Mouse (Mus musculus) bone marrow macrophage, adult 2 months (primary cell): ENCODE measurements around the gene Myo15b. TPM values are rescaled to one million over a fixed set of nuclear protein-coding genes. Genes with fewer than 3 reads are reported as not detected.
A peak's percentile ranks its signal among the peaks of the same experiment; 100 is the strongest.

Experiments used
- H3K27ac ChIP-seq: 2 replicates; pipeline ENCODE4 v1.5.1; 2012; ENCODE audit warnings: low read depth, low read length; ENCODE audit not compliant: insufficient read depth
- H3K4me1 ChIP-seq: 2 replicates; pipeline ENCODE4 v1.6.1; 2012; ENCODE audit warnings: low read length; ENCODE audit not compliant: control insufficient read depth, insufficient read depth
- H3K4me3 ChIP-seq: 2 replicates; pipeline ENCODE4 v1.5.1; 2012; ENCODE audit warnings: mild to moderate bottlenecking, low read length, moderate library complexity; ENCODE audit not compliant: insufficient read depth
- CTCF ChIP-seq: IDR thresholded peaks from 2 replicates; pipeline ENCODE4 v1.5.1; 2012; ENCODE audit warnings: low read depth, mild to moderate bottlenecking, low read length, moderate library complexity
- POLR2A ChIP-seq: IDR thresholded peaks from 2 replicates; pipeline ENCODE4 v1.6.1; 2012; ENCODE audit warnings: mild to moderate bottlenecking, low read depth, low read length, borderline replicate concordance
- polyA plus RNA-seq: library from polyadenylated mRNA; stranded (reverse); fragments of >200 nt; gene quantifications from 2 replicates; pipeline ENCODE4 v1.2.4, GENCODE M21; 2012; ENCODE audit not compliant: missing spikeins, insufficient read depth, insufficient read length

The Myo15b gene
- polyA plus RNA-seq, 1 experiment: not detected

DNA sequence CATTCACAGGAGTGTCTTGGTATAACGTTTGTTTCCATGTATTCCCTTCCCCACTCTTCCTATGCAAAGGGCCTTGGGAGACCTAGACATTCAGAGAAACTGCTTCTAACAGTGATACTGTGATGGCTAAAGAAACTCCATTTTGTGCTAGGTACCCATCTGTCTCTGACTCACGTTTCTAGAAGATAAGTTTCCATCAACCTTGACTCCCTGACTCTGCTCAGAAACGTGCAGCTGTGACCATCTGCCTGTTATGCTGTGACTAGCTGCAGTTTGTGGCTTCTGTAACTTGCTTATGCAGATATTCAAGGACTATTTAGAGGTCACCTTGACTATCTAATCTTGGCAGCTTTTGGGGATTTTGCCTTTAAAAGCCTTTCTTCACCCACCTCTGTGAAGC lies 73.0 kb downstream of the Myo15b start:
- H3K27ac ChIP-seq: no peak overlapping the region
- no peak for TF ChIP-seq CTCF
- no peak for TF ChIP-seq POLR2A
- H3K4me1 ChIP-seq: peaks cover 22% of the 10 kb centered on the region
- H3K4me3 ChIP-seq: no peak overlapping the region

DNA sequence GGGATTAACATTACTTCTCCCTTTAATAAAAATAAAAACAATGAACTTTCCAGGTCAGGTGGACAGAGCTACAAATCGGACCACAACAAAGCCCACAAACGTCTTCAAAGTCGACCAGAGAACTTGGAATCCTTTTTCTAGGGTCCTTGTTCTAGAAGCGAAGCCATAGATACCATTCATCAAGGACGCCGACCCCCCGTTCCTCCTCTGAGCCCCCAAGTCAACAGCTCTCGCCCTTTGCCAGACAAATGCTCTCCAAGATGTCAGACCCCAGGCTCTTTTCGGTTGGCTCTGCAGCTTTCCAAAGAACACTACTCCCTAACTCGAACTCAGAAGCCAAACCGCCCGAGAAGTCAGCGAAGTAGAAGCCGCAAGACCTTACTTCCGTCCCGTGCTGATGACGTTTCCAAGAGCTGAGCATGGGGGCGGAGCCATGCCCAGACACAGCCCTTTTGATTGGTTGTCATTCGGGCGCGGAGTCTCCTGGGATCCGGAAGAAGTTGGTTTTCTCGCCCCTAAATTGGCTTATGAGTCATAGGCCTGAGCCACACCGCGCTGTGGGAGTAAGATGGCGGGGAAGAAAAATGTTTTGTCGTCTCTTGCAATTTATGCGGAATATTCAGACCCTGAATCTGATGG lies 75.0 kb downstream of the Myo15b start, which contains the start of the genes Sap30bp and Recql5:
Gene Sap30bp, plus strand, starts transcription at position 175 of the 639 bp plus-strand sequence.
Gene Recql5, minus strand, starts transcription at position 370 of the 639 bp plus-strand sequence.
- peaks cover 22% of the 10 kb centered on the region for H3K4me1 ChIP-seq
- peak within 1 kb of the TSS; percentile 95 for H3K4me3 ChIP-seq
- TF ChIP-seq CTCF (no peak), POLR2A (0 out of 2 replicates have a peak, but pooled peaks have one; percentile 42)
- H3K27ac ChIP-seq: 0 out of 2 replicates have a peak within 1 kb of the TSS, but pooled peaks have one; percentile 18

DNA sequence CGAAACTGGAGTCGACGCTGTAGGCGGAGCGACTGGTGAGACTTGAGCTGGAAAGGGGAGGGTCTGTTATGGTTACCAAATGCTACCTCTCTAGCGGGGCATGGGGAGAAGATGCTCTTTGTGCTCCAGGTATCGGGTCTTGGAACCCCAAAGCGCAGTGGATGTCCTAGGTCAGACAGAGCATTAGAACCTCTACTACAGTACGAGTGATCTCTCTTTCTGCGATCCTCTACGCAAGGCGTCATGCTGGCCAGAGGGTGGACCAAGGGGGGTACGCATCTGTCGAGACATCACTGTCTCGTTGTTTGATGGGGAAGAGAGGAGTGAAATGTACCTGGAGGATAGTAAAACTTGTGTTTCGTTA lies 75.5 kb downstream of the Myo15b start:
- TF ChIP-seq POLR2A: no peak
- no peak for TF ChIP-seq CTCF
- Histone ChIP-seq H3K27ac (no peak overlapping the region), H3K4me1 (peaks cover 19% of the 10 kb centered on the region), H3K4me3 (peak overlapping the region; percentile 85)

DNA sequence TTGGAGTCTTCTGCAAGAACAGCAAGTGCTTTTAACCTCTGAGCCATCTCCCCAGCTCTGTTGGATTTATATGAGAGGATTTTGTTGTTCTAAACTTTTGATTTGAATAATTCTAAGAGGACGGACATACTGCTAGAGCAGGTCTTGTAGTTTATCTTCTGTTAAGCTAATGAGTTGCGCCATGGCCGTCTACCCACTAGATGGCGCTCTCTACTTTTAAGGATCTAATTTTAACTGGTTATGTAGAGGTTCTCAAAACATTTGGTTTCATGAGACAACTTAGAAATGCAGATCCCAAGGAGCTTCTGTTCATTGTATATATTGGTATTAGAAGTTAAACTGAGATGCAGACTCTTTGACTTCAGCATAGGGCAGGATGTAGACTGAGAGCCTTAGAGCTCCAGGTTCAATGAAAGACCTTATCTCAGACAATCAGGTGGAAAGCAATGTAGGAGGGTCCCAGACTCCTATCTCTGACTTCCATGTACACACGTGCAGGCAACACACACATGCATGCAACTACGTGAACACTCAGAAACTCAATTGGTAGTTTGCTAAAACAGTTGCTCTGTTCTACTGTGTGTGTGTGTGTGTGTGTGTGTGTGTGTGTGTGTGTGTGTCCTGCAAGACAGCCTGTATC lies 81.6 kb downstream of the Myo15b start:
- TF ChIP-seq CTCF (no peak), POLR2A (no peak)
- Histone ChIP-seq H3K4me1 (peaks cover 3% of the 10 kb centered on the region), H3K27ac (no peak overlapping the region), H3K4me3 (no peak overlapping the region)

DNA sequence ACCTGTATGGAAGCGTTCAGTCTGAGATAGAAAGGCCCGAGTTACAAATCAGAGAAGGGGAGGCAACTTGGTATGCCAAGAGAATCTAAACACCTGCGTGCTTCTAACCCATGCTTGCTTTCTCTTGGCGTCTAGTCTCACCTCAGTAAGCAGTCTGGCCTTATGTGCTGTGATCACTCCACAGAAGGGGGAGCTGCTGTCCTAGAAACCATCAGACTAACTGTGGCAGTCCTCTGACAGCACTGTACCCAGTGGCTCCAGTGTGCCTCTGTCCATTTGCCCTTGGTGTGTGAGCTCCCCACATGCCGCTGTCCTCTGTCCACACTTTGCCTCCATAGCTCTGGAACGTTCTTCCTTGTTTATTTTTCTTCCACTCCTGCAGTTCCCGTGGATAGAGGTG lies 83.8 kb downstream of the Myo15b start:
- H3K4me3 ChIP-seq: no peak overlapping the region
- TF ChIP-seq CTCF (no peak), POLR2A (no peak)
- H3K4me1 ChIP-seq: no peaks in the 10 kb centered on the region
- H3K27ac ChIP-seq: no peak overlapping the region

Other genes with a start within 250 kb of the Myo15b start
- 90.6 and 96.3 TPM in 2 replicates for gene Mif4gd, start 245.4 kb upstream of the Myo15b start, polyA plus RNA-seq
- 27.0 and 37.0 TPM in 2 replicates for gene Slc25a19, start 230.1 kb upstream of the Myo15b start, polyA plus RNA-seq
- gene Grb2, start 149.8 kb upstream of the Myo15b start, polyA plus RNA-seq: 251 and 274 TPM in 2 replicates
- 18.0 and 21.7 TPM in 2 replicates for gene Tmem94, start 93.0 kb upstream of the Myo15b start, polyA plus RNA-seq
- gene Caskin2, start 44.8 kb upstream of the Myo15b start, polyA plus RNA-seq: 3.9 and 5.6 TPM in 2 replicates
- gene Tsen54, start 43.7 kb upstream of the Myo15b start, polyA plus RNA-seq: 10.6 and 14.4 TPM in 2 replicates
- gene Llgl2, start 34.4 kb upstream of the Myo15b start, polyA plus RNA-seq: 4.0 and 4.9 TPM in 2 replicates
- gene Smim5, start 41.6 kb downstream of the Myo15b start, polyA plus RNA-seq: not detected in 2 replicates
- not detected in 2 replicates for gene Smim6, start 53.6 kb downstream of the Myo15b start, polyA plus RNA-seq
- gene Sap30bp, start 74.9 kb downstream of the Myo15b start, polyA plus RNA-seq: 23.6 and 24.5 TPM in 2 replicates
- gene Recql5, start 75.1 kb downstream of the Myo15b start, polyA plus RNA-seq: 19.9 and 21.5 TPM in 2 replicates
- 0.23 TPM in 1 of 2 replicates, not detected in the other for gene Itgb4, start 116.3 kb downstream of the Myo15b start, polyA plus RNA-seq
- gene Galk1, start 154.3 kb downstream of the Myo15b start, polyA plus RNA-seq: 12.2 and 14.4 TPM in 2 replicates
- gene H3f3b, start 169.6 kb downstream of the Myo15b start, polyA plus RNA-seq: 431 and 432 TPM in 2 replicates
- gene Unk, start 171.9 kb downstream of the Myo15b start, polyA plus RNA-seq: 24.9 and 28.1 TPM in 2 replicates
- 23.2 and 32.3 TPM in 2 replicates for gene Unc13d, start 219.6 kb downstream of the Myo15b start, polyA plus RNA-seq
- gene Wbp2, start 228.6 kb downstream of the Myo15b start, polyA plus RNA-seq: 134 and 155 TPM in 2 replicates